11 mouse cellular contexts compared by ENCODE assay signal in the genomic region with DNA sequence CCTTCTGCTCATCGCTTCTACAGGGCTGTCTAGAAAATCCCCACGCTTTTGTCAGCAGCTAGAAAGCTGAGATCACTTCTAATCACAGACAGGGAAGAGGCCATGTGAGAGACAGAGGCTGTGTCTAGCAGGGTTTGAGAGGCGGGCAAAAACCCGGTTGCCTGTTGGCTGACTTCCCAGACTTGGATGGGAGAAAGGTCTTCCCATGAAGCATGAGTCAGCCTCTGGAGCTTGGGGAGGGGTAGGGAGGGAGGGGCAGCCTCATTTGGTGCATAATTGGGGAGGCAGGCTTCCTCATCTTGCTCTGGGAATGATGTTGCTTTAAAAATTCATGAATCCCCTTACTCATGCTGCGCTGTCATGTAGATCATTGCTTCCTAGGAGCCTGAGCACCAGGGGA. TPM values are rescaled to one million over a fixed set of nuclear protein-coding genes. Genes with fewer than 3 reads are reported as not detected.
DNase-seq lines count a peak whose midpoint lies in the region; ATAC-seq and TF ChIP-seq lines count a peak whose summit lies in the region.
"Had no signal": no experiment of that assay in that cellular context is flagged by ENCODE, and none has a peak within 500 bp of the region (broad histone marks: within the 10 kb centered on the region; RNA-seq: fewer than 3 reads in every experiment).

No protein-coding gene starts in this region.

- no peaks in the 10 kb centered on the region for H3K4me1 ChIP-seq in heart, embryonic 10.5 days
- H3K4me1 ChIP-seq in kidney, embryonic 15.5 days = no peaks in the 10 kb centered on the region
- H3K4me1 ChIP-seq in limb, embryonic 15.5 days = peaks cover 7% of the 10 kb centered on the region; the same call in 1 of the 2 replicates
- H3K4me1 ChIP-seq: embryonic facial prominence, embryonic 15.5 days had no signal

- no peaks in the 10 kb centered on the region for H3K9me3 ChIP-seq in heart, embryonic 10.5 days
- no peaks in the 10 kb centered on the region for H3K9me3 ChIP-seq in kidney, embryonic 15.5 days (replicated peaks)
- no peaks in the 10 kb centered on the region for H3K9me3 ChIP-seq in limb, embryonic 15.5 days
- H3K9me3 ChIP-seq: embryonic facial prominence, embryonic 15.5 days; megakaryocyte, embryonic 14.5 days had no signal

- 57% methylated on average over 5 of the region's 5 CpGs for WGBS in heart, embryonic 10.5 days
- WGBS in kidney, embryonic 15.5 days = 59% methylated on average over 5 of the region's 5 CpGs
- 48% methylated on average over 5 of the region's 5 CpGs for WGBS in limb, embryonic 15.5 days

- DNase-seq in heart, adult 11 months = peak; percentile 93
- DNase-seq in heart, embryonic 10.5 days (ENCODE audit: low spot score) = no peak
- peak; percentile 80 for DNase-seq in adrenal gland, postnatal 14 days
- peak; percentile 37 for DNase-seq in gastrocnemius, adult 2 months
- DNase-seq in right cerebral cortex, postnatal 25 days = peak; percentile 20
- DNase-seq in embryo, embryonic 11 days = no peak

- intact Hi-C loops in gastrocnemius, adult 2 months (cut with DNase I) = no loop called here

- H3K36me3 ChIP-seq in heart, embryonic 10.5 days = no peaks in the 10 kb centered on the region
- no peaks in the 10 kb centered on the region for H3K36me3 ChIP-seq in kidney, embryonic 15.5 days
- H3K36me3 ChIP-seq in limb, embryonic 15.5 days = no peaks in the 10 kb centered on the region
- H3K36me3 ChIP-seq: embryonic facial prominence, embryonic 15.5 days had no signal

- no peak overlapping the region for H3K9ac ChIP-seq in kidney, embryonic 15.5 days
- no peak overlapping the region for H3K9ac ChIP-seq in limb, embryonic 15.5 days
- H3K9ac ChIP-seq: embryonic facial prominence, embryonic 15.5 days had no signal

- H3K27ac ChIP-seq in heart, embryonic 10.5 days = no peak overlapping the region
- no peak overlapping the region for H3K27ac ChIP-seq in gastrocnemius, adult 2 months
- H3K27ac ChIP-seq in kidney, embryonic 15.5 days = no peak overlapping the region
- H3K27ac ChIP-seq in limb, embryonic 15.5 days = no peak overlapping the region
- H3K27ac ChIP-seq: embryonic facial prominence, embryonic 15.5 days had no signal

- no peak overlapping the region for H3K4me2 ChIP-seq in kidney, embryonic 15.5 days
- no peak overlapping the region for H3K4me2 ChIP-seq in limb, embryonic 15.5 days
- H3K4me2 ChIP-seq: embryonic facial prominence, embryonic 15.5 days had no signal

- no peaks in the 10 kb centered on the region for H3K27me3 ChIP-seq in heart, embryonic 10.5 days (ENCODE audit: insufficient read depth, poor library complexity, severe bottlenecking)
- H3K27me3 ChIP-seq in kidney, embryonic 15.5 days = no peaks in the 10 kb centered on the region
- H3K27me3 ChIP-seq in limb, embryonic 15.5 days = no peaks in the 10 kb centered on the region
- H3K27me3 ChIP-seq: embryonic facial prominence, embryonic 15.5 days; megakaryocyte, embryonic 14.5 days had no signal

- H3K4me3 ChIP-seq in heart, embryonic 10.5 days = no peak overlapping the region
- H3K4me3 ChIP-seq in gastrocnemius, adult 2 months = no peak overlapping the region
- H3K4me3 ChIP-seq in kidney, embryonic 15.5 days (replicated peaks) = no peak overlapping the region
- H3K4me3 ChIP-seq in limb, embryonic 15.5 days = no peak overlapping the region
- H3K4me3 ChIP-seq: embryonic facial prominence, embryonic 15.5 days had no signal

- TF ChIP-seq CTCF in gastrocnemius, adult 2 months (IDR thresholded peaks at IDR 0.05) = no peak

- ATAC-seq in kidney, embryonic 15.5 days (replicated peaks; ENCODE audit: low FRiP score) = 0 out of 2 replicates have a peak, but pooled peaks have one; percentile 9
- ATAC-seq in limb, embryonic 15.5 days (ENCODE audit: insufficient number of reproducible peaks, low FRiP score, low TSS enrichment, low read depth) = 0 out of 2 replicates have a peak, but pooled peaks have one; percentile 24

RNA-seq across cellular contexts. Expression of a gene that starts 57.0 kb away (rescaled TPM):
- polyA plus RNA-seq in heart, embryonic 10.5 days (2016; fragmentation: Nextera tagmentation; extraction: Ambion mirVana) = 0.04 and 0.19 TPM in 2 replicates
- total RNA-seq in adrenal gland, postnatal 14 days (2021) = 2.5 and 3.0 TPM in 2 replicates
- not detected for total RNA-seq in gastrocnemius, adult 2 months (2021)
- 0.76 and 1.3 TPM in 2 replicates for polyA plus RNA-seq in kidney, embryonic 15.5 days (2015; fragmentation: Nextera tagmentation; extraction: Ambion mirVana)
- 0.88 and 1.1 TPM in 2 replicates for polyA plus RNA-seq in limb, embryonic 15.5 days (2015; fragmentation: Nextera tagmentation; extraction: Ambion mirVana)
- total RNA-seq: CH12.LX had no signal

Comparison
In these comparisons a context has a peak if more than half of its experiments do, and no peak if none do; other contexts are left out.
1. DNase-seq: peak in heart, adult 11 months (single experiment), adrenal gland, postnatal 14 days (single experiment), gastrocnemius, adult 2 months (single experiment) and right cerebral cortex, postnatal 25 days (single experiment); none in heart, embryonic 10.5 days (single experiment) and embryo, embryonic 11 days (single experiment).